Mouse (Mus musculus) liver, embryonic 11.5 days (tissue): ENCODE data around the gene Tmem270. TPM values are rescaled to one million over a fixed set of nuclear protein-coding genes. Genes with fewer than 3 reads are reported as not detected.

ENCODE experiments used
- ATAC-seq: fragments of 200-750 bp; cut with Nextera tagmentation; replicated peaks from 2 replicates; pipeline ENCODE4 v1.8.0; 2017; ENCODE audit warnings: moderate number of reproducible peaks, mild to moderate bottlenecking, moderate TSS enrichment, moderate library complexity; ENCODE audit not compliant: low FRiP score
- DNase-seq: peaks from one replicate; pipeline ENCODE4 v3.0.0-alpha.2; 2017; ENCODE audit warnings: low spot score
- H3K27ac ChIP-seq: fragments of 300-500 bp; sonication (generic); 2 replicates; pipeline ENCODE4 v1.5.1; 2014; ENCODE audit warnings: mild to moderate bottlenecking, low read depth, low read length, control low read depth
- H3K27me3 ChIP-seq: fragments of 300-500 bp; sonication (generic); replicated peaks from 2 replicates; pipeline ENCODE4 v1.6.1; 2014; ENCODE audit warnings: low read length, mixed read lengths; ENCODE audit not compliant: control insufficient read depth, insufficient read depth
- H3K36me3 ChIP-seq: fragments of 300-500 bp; sonication (generic); 2 replicates; pipeline ENCODE4 v1.6.1; 2014; ENCODE audit warnings: mild to moderate bottlenecking, low read length, moderate library complexity, mixed read lengths; ENCODE audit not compliant: control insufficient read depth, insufficient read depth
- H3K4me1 ChIP-seq: fragments of 300-500 bp; sonication (generic); replicated peaks from 2 replicates; pipeline ENCODE4 v1.6.1; 2014; ENCODE audit warnings: low read length, mixed read lengths; ENCODE audit not compliant: control insufficient read depth, insufficient read depth
- H3K4me2 ChIP-seq: fragments of 300-500 bp; sonication (generic); 2 replicates; pipeline ENCODE4 v1.6.1; 2014; ENCODE audit warnings: mild to moderate bottlenecking, control low read depth, moderate library complexity
- H3K4me3 ChIP-seq: fragments of 300-500 bp; sonication (generic); 2 replicates; pipeline ENCODE4 v1.5.1; 2014; ENCODE audit warnings: low read depth, low read length, control low read depth
- H3K9ac ChIP-seq: fragments of 300-500 bp; sonication (generic); 2 replicates; pipeline ENCODE4 v1.6.1; 2014; ENCODE audit warnings: low read depth, low read length, control low read depth
- H3K9me3 ChIP-seq: fragments of 300-500 bp; sonication (generic); 2 replicates; pipeline ENCODE4 v1.6.1; 2016; ENCODE audit warnings: low read length, inconsistent platforms, mixed read lengths; ENCODE audit not compliant: control insufficient read depth
- WGBS: fragments of 180-500 bp; shearing (Covaris S2); extraction: QIAGEN DNeasy Blood & Tissue Kit; methylation state at CpG from one replicate; pipeline ENCODE4 v1.1.7; 2014; 5-methylcytosine and 5-hydroxymethylcytosine counted together
- polyA plus RNA-seq: library from polyadenylated mRNA; unstranded; fragments of >200 nt; fragmentation: Nextera tagmentation; extraction: Ambion mirVana; gene quantifications from 2 replicates; pipeline ENCODE4 v1.2.1, GENCODE M21; 2014

Tmem270 gene
- polyA plus RNA-seq, 1 experiment from 2014 or later = not detected

DNA sequence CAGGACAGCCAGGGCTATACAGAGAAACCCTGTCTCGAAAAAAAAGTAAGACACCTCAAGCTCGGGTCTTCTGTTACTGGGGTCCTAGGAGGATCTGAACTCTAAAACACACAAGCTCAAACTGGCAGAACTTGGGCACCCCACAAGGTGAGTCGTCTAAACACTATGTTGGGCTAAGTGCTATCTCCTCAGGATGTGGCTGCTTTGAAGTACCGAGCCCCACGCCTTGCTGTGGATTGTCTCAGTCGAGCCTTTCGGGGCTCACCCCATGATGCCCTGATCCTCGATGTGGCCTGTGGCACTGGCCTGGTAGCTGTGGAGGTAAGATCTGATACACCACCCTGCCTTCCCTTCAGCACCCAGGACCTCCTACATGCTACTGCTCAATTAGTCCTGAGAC, 26.7 kb upstream of the Tmem270 start:
- no peak overlapping the region for H3K9ac ChIP-seq
- peak overlapping the region; percentile 99 for H3K4me2 ChIP-seq
- H3K27ac ChIP-seq = no peak overlapping the region
- no peak for ATAC-seq
- no peaks in the 10 kb centered on the region for H3K9me3 ChIP-seq
- H3K36me3 ChIP-seq = no peaks in the 10 kb centered on the region
- H3K4me1 ChIP-seq = 0 out of 2 replicates have a peak, but pooled peaks cover 2% of the 10 kb centered on the region
- DNase-seq = no peak
- no peak overlapping the region for H3K4me3 ChIP-seq
- WGBS = 79% methylated on average over 8 of the region's 8 CpGs
- H3K27me3 ChIP-seq = no peaks in the 10 kb centered on the region

- H3K36me3 ChIP-seq = no peaks in the 10 kb centered on the region
- H3K4me1 ChIP-seq = 0 out of 2 replicates have a peak, but pooled peaks cover 2% of the 10 kb centered on the region
- peak overlapping the region; percentile 74 for H3K9ac ChIP-seq
- no peaks in the 10 kb centered on the region for H3K27me3 ChIP-seq
- peak overlapping the region; percentile 99 for H3K4me2 ChIP-seq
- H3K27ac ChIP-seq = peak overlapping the region; percentile 75; the same call in 1 of the 2 replicates
- no peaks in the 10 kb centered on the region for H3K9me3 ChIP-seq
- ATAC-seq = peak; percentile 66
- WGBS = 39% methylated on average over 9 of the region's 9 CpGs
- H3K4me3 ChIP-seq = peak overlapping the region; percentile 76
- DNase-seq = peak; percentile 73
Measured at GRCm38 (mm10) chr5:134932903-134933276, 26.4 kb upstream of the Tmem270 start.

DNA sequence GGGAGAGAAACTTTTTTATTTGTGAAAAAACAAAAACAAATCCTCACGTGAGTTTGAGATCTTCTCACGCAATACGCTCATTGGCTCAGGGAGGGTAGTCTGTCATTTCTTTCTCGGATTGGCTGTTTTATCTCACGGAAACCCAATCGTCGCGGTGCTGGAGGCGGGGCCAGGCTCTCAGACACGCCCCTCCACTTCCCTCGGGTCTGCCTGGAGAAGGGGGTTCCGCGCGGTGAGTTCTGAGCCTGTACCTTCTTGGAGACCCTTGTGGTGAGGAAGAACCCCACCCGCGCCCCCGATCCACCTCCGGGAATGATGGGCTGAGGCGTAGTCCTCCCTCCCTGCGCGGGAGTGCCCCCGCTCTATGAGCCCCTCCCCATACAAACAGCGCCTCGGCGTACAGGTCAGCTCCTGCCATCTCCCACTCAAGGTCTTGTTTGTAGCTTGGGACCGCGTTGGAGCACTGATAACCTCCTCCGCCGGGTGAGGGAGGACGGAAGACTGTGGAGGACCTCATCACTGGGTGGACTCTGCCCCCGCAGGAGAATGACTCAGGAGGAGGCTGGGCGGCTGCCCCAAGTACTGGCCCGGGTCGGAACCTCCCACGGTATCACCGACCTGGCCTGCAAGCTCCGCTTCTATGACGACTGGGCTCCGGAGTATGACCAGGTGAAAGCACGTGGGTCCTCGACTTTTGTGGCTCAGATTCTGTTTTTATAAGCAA, 25.8 kb upstream of the Tmem270 start, which contains the start of gene Mettl27:
Gene Mettl27, plus strand, starts transcription at position 190 of the 724 bp plus-strand sequence.
- H3K4me3 ChIP-seq = peak within 1 kb of the TSS; percentile 76
- 0 out of 2 replicates have a peak, but pooled peaks cover 2% of the 10 kb centered on the region for H3K4me1 ChIP-seq
- no peaks in the 10 kb centered on the region for H3K9me3 ChIP-seq
- H3K27ac ChIP-seq = peak within 1 kb of the TSS; percentile 75
- peak within 1 kb of the TSS; percentile 99 for H3K4me2 ChIP-seq
- H3K9ac ChIP-seq = peak within 1 kb of the TSS; percentile 74
- DNase-seq (peak; percentile 87), ATAC-seq (peak; percentile 96)
- 1% methylated on average over 41 of the region's 41 CpGs for WGBS
- H3K27me3 ChIP-seq = no peaks in the 10 kb centered on the region
- no peaks in the 10 kb centered on the region for H3K36me3 ChIP-seq

DNA sequence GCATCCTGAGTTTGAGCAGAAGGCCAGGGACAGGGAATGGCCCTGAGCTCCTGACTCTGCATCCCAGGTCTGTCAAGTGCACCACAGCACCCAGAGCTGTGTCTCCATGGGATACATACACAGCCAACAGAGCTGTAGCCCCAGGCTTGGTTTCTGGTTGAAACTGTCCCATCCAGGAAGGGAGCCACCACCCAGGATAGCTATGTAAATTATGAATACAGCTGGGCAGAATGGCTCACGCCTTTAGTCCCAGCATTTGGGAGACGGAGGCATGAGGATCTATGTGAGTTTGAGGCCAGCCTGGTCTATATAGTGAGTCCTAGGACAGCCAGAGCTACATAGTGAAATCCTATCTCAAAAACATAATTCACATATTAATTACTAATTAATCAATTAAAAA, 23.5 kb upstream of the Tmem270 start:
- Histone ChIP-seq H3K4me2 (no peak overlapping the region), H3K4me3 (no peak overlapping the region), H3K9ac (no peak overlapping the region), H3K27me3 (no peaks in the 10 kb centered on the region), H3K27ac (no peak overlapping the region), H3K9me3 (no peaks in the 10 kb centered on the region), H3K36me3 (no peaks in the 10 kb centered on the region), H3K4me1 (0 out of 2 replicates have a peak, but pooled peaks cover 2% of the 10 kb centered on the region)
- no peak for DNase-seq
- 87% methylated on average over 2 of the region's 2 CpGs for WGBS
- ATAC-seq = no peak

DNA sequence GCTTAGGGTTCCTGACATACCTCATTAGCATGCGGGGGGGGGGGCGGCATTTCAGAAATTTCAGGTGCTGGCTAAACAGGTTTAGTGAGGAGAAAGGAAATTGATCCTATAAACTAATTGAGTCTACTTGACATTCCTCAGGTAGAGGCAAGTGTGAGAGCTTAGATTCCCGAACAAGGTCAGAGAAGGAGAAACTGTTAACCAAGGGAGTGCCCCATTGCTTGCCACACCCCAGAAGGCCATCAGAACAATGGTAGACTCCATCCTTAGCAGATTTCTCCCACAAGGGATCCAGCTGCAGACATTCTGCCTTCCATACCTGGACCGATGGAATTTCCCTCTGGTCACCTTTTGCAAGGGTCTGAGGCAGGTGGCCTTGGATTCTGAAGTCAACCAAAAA, 20.2 kb upstream of the Tmem270 start:
- DNase-seq = no peak

GRCm38 (mm10) chr5:134923141-134923540, 16.6 kb upstream of the Tmem270 start:
- no peak for DNase-seq
- Histone ChIP-seq H3K4me2 (no peak overlapping the region), H3K4me1 (peaks cover 27% of the 10 kb centered on the region), H3K4me3 (no peak overlapping the region), H3K9ac (no peak overlapping the region), H3K27me3 (no peaks in the 10 kb centered on the region), H3K36me3 (no peaks in the 10 kb centered on the region), H3K9me3 (no peaks in the 10 kb centered on the region), H3K27ac (no peak overlapping the region)
- WGBS = 64% methylated on average over 6 of the region's 6 CpGs
- ATAC-seq = no peak

More for the DNA sequence above, 20.2 kb upstream of the Tmem270 start:
- H3K4me1 ChIP-seq = no peaks in the 10 kb centered on the region
- H3K27ac ChIP-seq = no peak overlapping the region
- H3K9me3 ChIP-seq = no peaks in the 10 kb centered on the region
- no peak overlapping the region for H3K9ac ChIP-seq
- ATAC-seq = no peak
- no peak overlapping the region for H3K4me2 ChIP-seq
- H3K4me3 ChIP-seq = no peak overlapping the region
- H3K36me3 ChIP-seq = no peaks in the 10 kb centered on the region
- no peaks in the 10 kb centered on the region for H3K27me3 ChIP-seq
- 70% methylated on average over 4 of the region's 4 CpGs for WGBS

- no peaks in the 10 kb centered on the region for H3K36me3 ChIP-seq
- H3K9me3 ChIP-seq = no peaks in the 10 kb centered on the region
- peak overlapping the region; percentile 88 for H3K27ac ChIP-seq
- peaks cover 29% of the 10 kb centered on the region for H3K4me1 ChIP-seq
- ATAC-seq (peak; percentile 25; the same call in 1 of the 2 replicates), DNase-seq (no peak)
- H3K4me3 ChIP-seq = no peak overlapping the region
- H3K4me2 ChIP-seq = peak overlapping the region; percentile 1; the same call in 1 of the 2 replicates
- 73% methylated on average over 8 of the region's 8 CpGs for WGBS
- H3K27me3 ChIP-seq = no peaks in the 10 kb centered on the region
- H3K9ac ChIP-seq = no peak overlapping the region; the same call in 1 of the 2 replicates
Measured at GRCm38 (mm10) chr5:134921106-134921505, 14.6 kb upstream of the Tmem270 start.

GRCm38 (mm10) chr5:134920106-134920687, 13.7 kb upstream of the Tmem270 start:
- Histone ChIP-seq H3K9ac (peak overlapping the region; percentile 46), H3K27me3 (no peaks in the 10 kb centered on the region), H3K4me3 (no peak overlapping the region), H3K4me2 (peak overlapping the region; percentile 47), H3K27ac (peak overlapping the region; percentile 88), H3K9me3 (no peaks in the 10 kb centered on the region), H3K36me3 (no peaks in the 10 kb centered on the region), H3K4me1 (peaks cover 35% of the 10 kb centered on the region)
- no peak for DNase-seq
- 71% methylated on average over 6 of the region's 6 CpGs for WGBS
- ATAC-seq = no peak
